Mouse (Mus musculus) E14TG2a.4 (cell line): Measurements from ENCODE around the gene C1qb.

Source experiments
- CTCF ChIP-seq: conservative IDR thresholded peaks from 2 replicates; pipeline ENCODE4 v1.5.1; 2014; ENCODE audit warnings: low read length
- NANOG ChIP-seq: IDR thresholded peaks from 2 replicates; pipeline ENCODE4 v1.6.1; 2014; ENCODE audit warnings: borderline replicate concordance, low read length, mixed read lengths
- POU5F1 ChIP-seq: IDR thresholded peaks from 2 replicates; pipeline ENCODE4 v1.6.1; 2014; ENCODE audit warnings: low read length, borderline replicate concordance

DNA sequence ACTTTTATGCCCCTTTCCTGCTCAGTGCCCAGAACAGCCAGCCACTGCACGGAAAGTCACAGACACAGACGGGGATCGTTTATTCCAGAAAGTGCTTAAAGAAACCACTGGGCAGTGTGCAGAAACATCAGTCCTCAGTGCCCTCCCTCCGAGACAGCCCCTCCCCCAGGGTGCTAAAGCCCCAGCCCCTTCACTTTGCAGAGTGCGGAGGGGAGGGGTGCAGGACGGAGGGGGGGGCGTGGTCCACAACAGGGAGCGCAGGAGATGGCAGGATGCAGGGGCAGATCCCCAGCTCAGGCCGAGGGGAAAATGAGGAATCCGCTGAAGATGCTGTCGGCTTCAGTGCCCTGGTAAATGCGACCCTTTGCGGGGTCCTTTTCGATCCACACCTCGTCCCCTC is 9.9 kb upstream of the C1qb start:
- TF ChIP-seq CTCF = no peak
- no peak for TF ChIP-seq NANOG
- no peak for TF ChIP-seq POU5F1
